Mouse (Mus musculus) megakaryocyte, adult 5-6 weeks (primary cell): ENCODE results near the gene Klf12. TPM values are rescaled to one million over a fixed set of nuclear protein-coding genes. Genes with fewer than 3 reads are reported as not detected.

Experiments used
- ATAC-seq: 2 replicates; pipeline ENCODE4 v1.8.0; 2016; ENCODE audit warnings: mild to moderate bottlenecking, inconsistent platforms; ENCODE audit not compliant: poor library complexity, severe bottlenecking
- total RNA-seq, 2 experiments: library from RNA; stranded (forward) in 1 of 2; stranded (reverse) in 1 of 2; fragments of 153-499, 151-499 nt in 1 of 2; fragments of 221-1000, 200-1000 nt in 1 of 2; gene quantifications; 2 replicates each; pipeline versions ENCODE4 v1.2.3 to v1.2.4; 2015 to 2017

Gene Klf12
- total RNA-seq (2015) (0.75 TPM in 1 of 2 replicates, not detected in the other), total RNA-seq (2017) (0.11 and 0.16 TPM in 2 replicates)

DNA sequence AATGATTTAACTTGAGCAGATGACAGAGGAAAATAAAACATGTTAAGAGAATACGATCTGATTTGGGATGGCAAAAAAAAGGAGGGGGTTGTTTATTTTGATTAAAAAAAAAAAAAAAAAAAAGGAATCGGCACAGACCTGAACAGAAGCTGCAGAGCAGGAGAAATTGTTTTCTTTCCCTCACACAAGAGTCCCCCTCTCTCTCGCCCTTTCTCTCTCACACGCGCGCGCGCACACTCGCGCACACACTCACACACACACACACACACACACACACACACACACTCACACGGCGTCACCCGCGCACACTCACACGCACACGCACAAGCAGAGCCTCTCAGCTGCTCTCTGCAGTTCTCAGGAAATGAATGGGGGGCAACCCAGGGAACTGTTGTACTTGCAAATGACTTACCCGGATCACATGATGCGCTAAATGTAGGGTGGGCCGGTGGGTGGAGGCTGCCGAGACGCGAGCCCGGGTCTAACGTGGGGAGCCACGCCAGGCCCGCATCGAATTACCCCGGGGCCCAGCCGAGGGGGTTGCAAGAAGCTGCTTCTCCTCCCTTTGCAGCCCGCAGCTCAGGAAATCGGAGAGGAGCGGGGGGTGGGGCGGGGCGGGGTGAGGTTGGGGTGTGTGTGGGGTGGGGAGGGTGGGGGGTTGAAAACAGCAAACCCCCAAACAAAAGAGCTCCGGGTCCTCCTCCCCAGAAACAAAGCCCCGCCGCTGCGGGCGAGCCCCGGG is at the start of gene Klf12:
Gene Klf12, minus strand, starts transcription at position 561 of the 742 bp plus-strand sequence.
- peak; percentile 22 for ATAC-seq

DNA sequence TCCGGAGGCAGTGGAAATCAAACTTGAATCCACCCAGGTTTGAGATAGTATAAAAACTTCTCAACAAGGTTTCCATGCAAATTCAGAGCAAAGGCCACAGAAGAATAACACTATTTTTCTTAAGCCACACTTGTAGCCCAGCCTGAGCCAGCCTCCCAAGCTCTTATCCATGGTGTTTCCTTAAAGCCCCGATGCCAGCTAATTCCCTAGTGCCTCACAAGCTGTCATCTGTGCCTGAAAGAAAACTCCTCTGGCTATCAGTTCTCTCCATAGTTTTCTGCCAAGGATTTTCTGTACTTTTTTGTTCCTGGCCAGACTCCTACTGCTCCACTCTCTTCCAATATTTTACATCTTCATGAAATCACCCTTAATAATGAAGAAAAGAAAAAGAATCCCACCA is 48.9 kb upstream of the Klf12 start:
- no peak for ATAC-seq

DNA sequence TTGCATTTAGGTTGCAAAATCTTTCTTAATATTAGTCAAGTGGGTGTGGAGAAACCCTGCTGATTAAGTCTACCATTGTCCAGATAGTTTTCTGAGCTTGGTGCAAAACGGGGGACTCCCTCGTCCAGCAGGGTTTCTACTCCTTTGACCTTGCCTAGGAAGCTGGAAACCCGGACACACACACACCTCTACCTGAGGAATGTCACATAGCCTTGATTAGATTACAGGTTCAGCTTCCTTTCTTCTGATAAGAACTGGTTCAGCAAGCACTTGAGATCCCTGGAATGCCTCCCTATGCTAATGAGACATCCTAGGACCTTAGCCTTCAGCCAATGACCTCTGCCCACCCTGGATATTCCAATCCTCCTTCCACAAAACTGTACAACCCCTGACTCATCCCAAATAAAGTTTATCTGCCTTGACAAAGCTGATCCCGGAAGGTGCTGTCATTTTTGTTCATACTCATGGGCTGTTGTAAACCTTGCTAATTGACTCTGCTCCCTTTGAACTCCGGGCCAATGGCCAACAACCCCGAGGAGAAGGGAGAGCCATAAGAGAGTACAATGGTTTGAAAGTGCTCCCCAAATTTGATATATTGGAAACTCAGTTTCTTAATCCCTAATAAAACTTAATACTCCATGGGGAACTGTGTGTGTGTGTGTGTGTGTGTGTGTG is 44.3 kb upstream of the Klf12 start:
- no peak for ATAC-seq

GRCm38 (mm10) chr14:100324303-100324702 is 39.8 kb upstream of the Klf12 start:
- ATAC-seq: no peak

DNA sequence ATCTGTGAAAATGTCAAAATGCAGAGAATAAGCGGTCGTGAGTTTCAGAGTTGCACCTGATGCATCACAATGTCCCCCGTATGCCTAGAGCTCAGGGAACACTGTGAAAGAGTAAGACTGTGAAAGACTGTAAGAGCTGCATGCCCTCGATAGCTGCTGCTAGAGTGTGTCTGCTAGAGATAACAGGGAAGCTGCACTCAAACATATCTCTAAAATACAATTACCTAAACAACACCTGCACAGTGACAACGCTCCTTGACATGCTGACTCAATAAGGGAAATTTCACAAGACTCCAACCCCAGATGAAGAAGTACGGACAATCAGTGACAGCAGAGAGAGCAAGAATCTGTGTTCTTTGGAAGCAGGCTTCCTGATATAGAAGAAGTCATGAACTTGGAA is 37.5 kb upstream of the Klf12 start:
- no peak for ATAC-seq

- ATAC-seq: no peak
These were observed 32.3 kb upstream of the Klf12 start for GRCm38 (mm10) chr14:100316780-100317179.

DNA sequence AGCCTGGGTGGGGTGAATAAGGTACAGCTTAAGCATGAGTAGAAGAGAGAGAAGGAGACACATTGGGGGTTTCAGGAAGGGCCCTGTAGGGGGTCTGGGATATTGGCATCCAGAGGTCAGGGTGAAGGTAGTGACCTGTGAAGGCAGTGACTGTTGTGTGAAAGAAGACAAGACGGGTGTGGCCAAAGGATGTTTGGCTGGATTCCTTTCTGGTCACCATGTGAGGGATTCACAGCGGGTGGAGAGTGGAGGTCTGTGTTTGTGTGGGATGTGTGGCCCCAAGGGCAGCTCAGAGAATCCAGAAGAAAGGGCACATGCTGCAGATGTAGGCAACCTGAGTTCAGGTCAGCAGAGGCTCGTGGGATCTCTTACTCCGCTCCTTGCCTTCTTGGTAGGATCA is 29.6 kb upstream of the Klf12 start:
- ATAC-seq: no peak

GRCm38 (mm10) chr14:100300905-100301304 is 16.4 kb upstream of the Klf12 start:
- no peak for ATAC-seq

DNA sequence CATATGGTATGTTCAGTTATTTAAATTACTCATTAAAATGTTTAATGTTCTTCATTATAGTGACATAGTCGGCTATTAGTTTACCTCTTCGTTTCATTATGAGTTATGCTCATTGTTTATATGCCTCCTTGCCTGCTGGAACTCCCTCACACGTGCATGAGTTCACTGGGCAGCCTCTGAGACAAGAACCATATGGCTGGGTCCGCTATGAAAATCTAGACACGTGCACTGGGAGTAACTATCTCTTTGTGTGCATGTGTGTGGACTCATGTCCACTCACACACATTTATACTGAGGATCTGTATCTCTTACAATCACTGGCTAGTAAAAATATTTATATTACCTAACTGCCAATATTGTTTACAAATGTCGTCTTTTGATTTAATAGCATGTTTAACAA is 14.4 kb upstream of the Klf12 start:
- ATAC-seq: no peak

DNA sequence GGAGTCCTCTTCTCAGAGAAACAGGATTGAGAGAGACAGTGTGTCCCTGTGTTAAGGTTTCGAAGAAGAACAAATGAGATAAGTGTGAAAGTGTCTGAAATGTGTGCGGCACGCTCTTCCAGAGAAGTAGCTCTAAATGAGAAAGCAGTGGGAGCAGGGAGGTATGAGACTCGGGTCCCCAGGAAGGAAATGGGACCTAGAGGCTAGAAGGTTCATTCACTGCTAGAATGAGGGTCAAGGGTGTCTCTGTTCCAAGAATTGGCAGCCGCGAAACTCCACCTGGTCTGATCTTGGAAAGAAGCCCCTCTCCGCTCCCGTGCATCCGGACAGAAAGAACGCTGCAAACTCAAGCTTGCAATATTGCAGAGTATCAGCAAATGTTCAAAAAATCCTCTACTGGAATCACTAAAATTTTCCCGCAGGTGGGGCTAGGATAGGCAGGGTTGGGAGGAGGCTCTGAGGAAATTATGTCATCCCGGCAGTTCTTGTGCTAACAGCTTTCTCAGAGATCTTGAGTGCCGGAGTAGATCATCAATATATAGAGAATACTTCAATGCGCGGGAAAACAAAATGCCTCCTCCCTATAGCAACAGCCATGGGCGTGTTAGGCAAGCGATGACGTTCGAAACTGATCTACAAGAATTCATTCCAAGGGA is 2.2 kb upstream of the Klf12 start:
- ATAC-seq: no peak

DNA sequence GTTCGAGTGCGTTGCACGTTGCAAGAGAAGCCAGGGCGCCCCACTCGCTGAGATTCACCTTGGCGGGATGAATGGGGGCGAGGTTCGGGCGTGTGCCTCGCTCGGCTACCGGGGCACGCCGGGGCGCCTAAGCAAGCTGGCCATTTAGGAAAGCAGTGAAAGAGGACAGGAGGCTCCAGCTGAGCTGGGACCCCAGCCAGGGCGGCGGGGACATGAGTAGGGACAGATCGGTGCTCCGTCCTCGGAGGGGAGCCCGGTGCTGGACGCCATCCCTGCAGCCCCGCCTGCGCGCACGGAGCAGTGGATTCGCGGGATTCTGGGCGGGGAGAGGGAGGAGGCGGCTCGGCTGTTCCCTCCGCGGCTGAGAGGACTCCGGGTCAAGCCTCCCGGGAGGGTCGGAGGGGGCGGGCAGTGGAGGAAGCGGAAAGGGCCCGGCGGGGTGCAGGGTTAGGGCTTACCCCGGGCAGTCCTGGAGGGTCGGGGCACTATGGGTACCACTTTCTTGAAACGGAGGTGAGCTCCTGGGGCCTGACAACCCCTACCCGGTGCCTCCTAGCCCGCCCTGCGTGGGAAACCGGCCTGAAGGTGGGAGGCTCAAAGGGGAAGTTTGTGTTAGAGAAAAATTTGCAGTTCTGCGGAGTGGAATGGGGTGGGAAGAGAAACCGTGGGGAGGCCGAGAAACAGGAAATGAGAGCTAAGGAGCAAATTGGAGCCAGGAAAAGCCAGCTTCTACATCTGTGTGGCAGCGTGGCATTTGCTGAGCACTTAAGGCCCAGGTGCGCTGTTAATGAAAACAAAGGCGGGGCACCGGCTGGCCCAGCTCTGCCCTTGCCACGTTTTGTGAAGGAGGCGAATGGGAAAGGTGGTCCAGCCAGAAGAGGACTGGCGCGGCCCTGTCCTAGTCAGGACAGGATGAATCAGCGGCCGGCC is 1.4 kb upstream of the Klf12 start:
- ATAC-seq: peak; percentile 55

DNA sequence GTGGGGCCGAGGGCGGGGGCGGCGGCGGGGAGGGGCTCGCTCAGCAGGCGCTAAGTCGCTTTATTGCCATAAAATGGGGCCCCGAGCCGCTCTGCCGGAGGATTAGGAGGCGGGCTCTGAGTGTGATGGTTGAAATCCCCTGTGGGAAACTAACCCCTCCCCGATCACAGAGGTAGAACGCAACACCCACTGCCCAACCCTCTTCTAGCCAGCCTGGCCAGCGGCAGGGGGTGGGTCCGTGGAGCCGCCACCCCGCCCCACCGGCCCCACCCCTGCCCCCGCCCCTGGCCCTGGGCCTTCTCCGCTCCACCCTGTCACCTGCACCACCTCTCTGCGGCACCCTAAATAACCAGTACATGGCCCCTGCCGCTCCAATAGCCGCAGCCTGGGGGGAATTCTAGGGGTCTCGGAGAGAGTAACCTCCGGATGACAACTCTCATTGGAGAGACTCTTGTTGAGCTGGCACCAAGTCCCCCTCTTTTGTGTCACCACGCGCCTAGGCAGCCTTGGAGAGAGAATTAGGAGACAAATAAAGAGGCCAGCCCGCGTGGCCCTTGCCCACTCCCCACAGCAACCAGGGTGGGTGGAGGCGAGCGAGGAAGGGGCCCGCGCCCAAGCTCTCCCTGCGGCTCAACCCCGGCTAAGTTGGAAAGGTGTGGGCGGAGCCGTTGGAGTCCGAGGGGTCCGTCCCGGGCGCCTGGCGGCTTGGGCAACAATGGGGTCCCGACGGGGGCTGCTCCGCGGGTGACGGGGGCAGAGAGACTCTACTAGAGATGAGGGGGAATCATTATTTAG is 579 bp upstream of the Klf12 start:
- peak; percentile 48 for ATAC-seq

DNA sequence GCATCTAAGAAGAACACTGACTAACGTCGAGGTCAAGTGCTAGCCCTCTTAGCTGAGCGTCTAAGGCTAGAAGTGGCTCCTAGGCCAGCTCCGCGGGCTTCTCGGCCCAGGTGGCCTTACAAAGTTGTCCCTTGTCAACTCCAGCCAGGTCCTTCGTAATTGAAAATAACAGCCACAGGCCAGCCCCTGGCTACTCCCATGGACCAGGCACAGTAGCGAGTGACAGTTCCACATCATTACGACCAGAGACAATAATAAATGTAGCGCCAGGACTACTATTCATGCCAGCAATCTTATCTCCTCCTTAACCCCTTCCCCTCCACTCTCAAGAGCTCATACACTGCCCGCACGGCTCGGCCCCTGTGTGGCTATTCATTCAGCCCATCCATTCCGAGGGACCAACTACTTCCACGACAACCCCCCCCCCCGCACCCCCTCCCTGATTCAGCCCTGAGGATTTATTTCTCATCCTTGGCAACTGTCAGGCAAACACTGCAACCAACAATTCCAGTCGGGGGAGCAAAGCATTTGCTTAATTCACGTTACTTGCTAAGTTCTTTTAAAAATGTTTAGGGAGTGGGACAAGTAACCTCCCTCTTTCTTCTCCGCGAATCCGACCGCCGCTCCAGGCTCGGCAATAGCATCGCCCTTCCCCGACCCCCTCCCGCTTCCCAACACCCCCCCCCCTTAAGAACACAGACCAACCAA is 914 bp downstream of the Klf12 start:
- no peak for ATAC-seq

DNA sequence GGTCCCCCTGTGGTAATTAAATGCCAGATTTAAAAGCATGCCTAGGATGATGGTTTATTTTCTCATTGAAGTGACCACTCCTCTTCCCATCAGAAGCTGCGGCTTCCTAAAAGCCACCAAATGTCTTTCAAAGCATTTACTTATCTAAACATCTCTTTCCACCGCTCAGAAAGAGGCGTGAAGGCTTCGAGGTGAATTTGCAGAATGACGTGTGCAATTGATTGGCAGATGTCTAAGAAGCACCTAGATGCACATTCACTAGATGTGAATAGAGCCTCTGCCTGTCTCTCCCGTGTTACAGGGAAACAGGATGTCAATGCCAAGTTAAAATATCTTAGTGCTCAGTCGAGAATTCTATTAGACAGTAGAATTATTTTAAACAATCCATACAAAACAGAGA is 1.8 kb downstream of the Klf12 start:
- ATAC-seq: no peak

DNA sequence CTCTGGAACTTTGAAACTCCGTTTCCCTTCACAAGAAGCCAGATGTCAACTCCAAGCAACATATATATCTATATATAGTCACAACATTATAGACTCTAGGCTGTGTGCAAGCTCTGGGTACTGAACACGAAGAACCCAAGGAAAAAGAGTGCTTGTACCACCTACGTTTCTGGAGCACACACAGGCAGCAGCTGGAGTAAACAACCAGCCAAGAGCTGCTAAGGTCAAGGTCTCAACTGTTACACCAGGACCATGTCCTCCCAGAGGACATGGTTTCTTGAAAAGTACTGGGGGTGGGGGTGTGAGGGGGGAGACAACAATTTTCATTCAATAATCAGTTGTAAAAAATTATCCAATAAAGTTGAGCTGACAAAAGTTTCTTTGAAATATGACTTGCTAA is 2.7 kb downstream of the Klf12 start:
- no peak for ATAC-seq

DNA sequence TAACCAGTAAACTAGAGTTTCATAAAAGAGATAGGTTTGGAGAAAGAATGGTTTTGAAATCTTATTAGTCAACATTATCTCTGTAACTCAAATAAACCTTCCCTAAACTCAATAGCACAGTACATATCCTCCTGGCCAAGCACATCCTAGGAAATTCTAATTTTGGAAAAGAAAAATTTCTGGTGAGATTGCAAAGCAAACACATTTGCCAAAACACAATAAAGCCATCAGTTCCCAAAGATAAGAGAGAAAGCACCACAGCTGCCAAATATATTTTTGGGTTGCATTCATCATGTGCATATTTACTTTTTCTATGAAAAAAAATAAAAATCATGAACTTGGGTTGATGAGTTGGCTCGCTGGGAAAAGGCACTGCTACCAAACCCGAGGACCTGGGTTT is 10.3 kb downstream of the Klf12 start:
- ATAC-seq: no peak

DNA sequence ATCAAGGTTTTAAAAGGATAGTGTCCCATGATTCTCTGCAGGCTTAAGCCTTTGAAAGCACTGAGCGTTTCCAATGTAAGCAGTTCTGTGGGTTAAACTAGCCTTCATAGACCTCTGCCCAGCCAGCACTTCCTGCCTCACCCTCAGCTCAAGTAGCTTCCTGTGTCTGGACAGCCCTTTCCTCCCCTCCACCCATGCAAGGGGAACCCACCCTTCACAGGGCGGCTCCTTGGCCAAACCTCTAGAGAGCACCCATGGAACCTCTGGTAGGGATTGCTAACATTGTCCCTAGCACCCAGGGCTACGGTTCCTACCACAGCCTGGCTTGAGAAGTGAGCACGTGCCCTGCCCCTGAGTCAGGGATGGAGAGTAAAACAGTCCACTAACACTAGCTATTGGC is 23.9 kb downstream of the Klf12 start:
- peak; percentile 59 for ATAC-seq

GRCm38 (mm10) chr14:100243046-100243445 is 41.4 kb downstream of the Klf12 start:
- no peak for ATAC-seq

DNA sequence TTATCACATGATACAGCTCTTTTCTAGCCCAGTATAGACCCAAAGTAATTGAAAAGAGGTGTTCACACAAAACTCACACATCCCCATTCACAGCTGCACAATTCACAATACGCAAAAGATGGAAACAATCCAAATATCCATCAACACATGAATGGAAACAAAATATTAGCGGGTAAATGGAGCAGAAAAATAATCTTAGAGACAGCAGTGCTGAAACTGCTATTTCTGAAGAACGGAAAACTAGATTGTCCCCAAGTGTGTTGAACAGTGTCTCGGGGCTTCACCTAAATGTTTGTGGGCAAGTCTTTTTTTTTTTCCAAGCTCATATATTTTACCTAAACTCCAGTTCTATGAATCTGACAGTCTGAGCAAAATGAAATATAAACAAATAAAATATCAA is 44.6 kb downstream of the Klf12 start:
- no peak for ATAC-seq
